Mouse (Mus musculus): ENCODE results near the gene Sec16a. TPM values are rescaled to one million over a fixed set of nuclear protein-coding genes. Genes with fewer than 3 reads are reported as not detected.

Sec16a gene
- polyA plus RNA-seq, 1 experiment from 2014 or later, result 13.8 TPM

GRCm38 (mm10) chr2:26434791-26435572, 10.0 kb downstream of the Sec16a start:
- ATAC-seq (ENCODE audit: extremely low read depth, insufficient number of reproducible peaks, low FRiP score, low TSS enrichment), result no peak
- Histone ChIP-seq H3K9me3 (no peaks in the 10 kb centered on the region), H3K4me3 (no peak overlapping the region), H3K9ac (no peak overlapping the region), H3K27ac (replicated peaks) (no peak overlapping the region), H3K4me1 (peaks cover 14% of the 10 kb centered on the region; the same call in 1 of the 2 replicates), H3K36me3 (peaks cover 94% of the 10 kb centered on the region), H3K4me2 (no peak overlapping the region), H3K27me3 (replicated peaks) (no peaks in the 10 kb centered on the region)
- 86% methylated on average over 7 of the region's 7 CpGs for WGBS

GRCm38 (mm10) chr2:26429851-26430250, 15.2 kb downstream of the Sec16a start:
- H3K9ac ChIP-seq, result no peak overlapping the region
- WGBS, result 96% methylated on average over 5 of the region's 5 CpGs
- H3K4me3 ChIP-seq, result no peak overlapping the region
- no peaks in the 10 kb centered on the region for H3K4me1 ChIP-seq
- H3K27ac ChIP-seq (replicated peaks), result no peak overlapping the region
- no peaks in the 10 kb centered on the region for H3K9me3 ChIP-seq
- no peaks in the 10 kb centered on the region for H3K27me3 ChIP-seq (replicated peaks)
- ATAC-seq (ENCODE audit: extremely low read depth, insufficient number of reproducible peaks, low FRiP score, low TSS enrichment), result no peak
- H3K4me2 ChIP-seq, result no peak overlapping the region
- peaks cover 98% of the 10 kb centered on the region for H3K36me3 ChIP-seq

DNA sequence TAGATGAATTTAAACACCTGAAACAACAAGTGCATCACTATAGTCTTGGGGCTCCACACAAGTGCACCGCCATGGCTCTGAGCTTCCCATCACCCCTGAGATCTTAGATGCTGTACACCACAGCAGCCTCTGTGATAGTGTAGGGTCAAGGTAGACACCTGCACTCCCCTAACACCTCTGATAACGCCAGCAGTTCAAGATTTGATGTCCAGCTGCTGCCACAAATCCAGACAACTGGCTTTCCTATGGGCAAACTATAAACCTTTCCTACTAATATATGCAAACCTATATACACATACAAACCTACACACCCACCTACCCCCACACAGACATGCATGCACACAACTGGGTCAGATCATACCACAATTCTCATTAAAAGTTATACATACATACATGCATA, 20.5 kb downstream of the Sec16a start:
- 90% methylated on average over 2 of the region's 2 CpGs for WGBS
- H3K4me2 ChIP-seq, result no peak overlapping the region
- no peaks in the 10 kb centered on the region for H3K9me3 ChIP-seq
- H3K4me3 ChIP-seq, result no peak overlapping the region
- H3K36me3 ChIP-seq, result peaks cover 99% of the 10 kb centered on the region
- ATAC-seq (ENCODE audit: extremely low read depth, insufficient number of reproducible peaks, low FRiP score, low TSS enrichment), result no peak
- 0 out of 2 replicates have a peak, but pooled peaks cover 4% of the 10 kb centered on the region for H3K4me1 ChIP-seq
- no peaks in the 10 kb centered on the region for H3K27me3 ChIP-seq (replicated peaks)
- H3K9ac ChIP-seq, result no peak overlapping the region
- no peak overlapping the region for H3K27ac ChIP-seq (replicated peaks)

- H3K4me1 ChIP-seq, result 0 out of 2 replicates have a peak, but pooled peaks cover 4% of the 10 kb centered on the region
- no peak overlapping the region for H3K9ac ChIP-seq
- H3K4me3 ChIP-seq, result no peak overlapping the region
- peaks cover 99% of the 10 kb centered on the region for H3K36me3 ChIP-seq
- no peaks in the 10 kb centered on the region for H3K27me3 ChIP-seq (replicated peaks)
- no peak overlapping the region for H3K27ac ChIP-seq (replicated peaks)
- H3K4me2 ChIP-seq, result no peak overlapping the region
- no peaks in the 10 kb centered on the region for H3K9me3 ChIP-seq
- ATAC-seq (ENCODE audit: extremely low read depth, insufficient number of reproducible peaks, low FRiP score, low TSS enrichment), result no peak
- 83% methylated on average over 1 of the region's 1 CpGs for WGBS
These were observed 21.9 kb downstream of the Sec16a start for GRCm38 (mm10) chr2:26423086-26423485.

GRCm38 (mm10) chr2:26421969-26422368, 23.0 kb downstream of the Sec16a start:
- H3K27me3 ChIP-seq (replicated peaks), result no peaks in the 10 kb centered on the region
- H3K4me2 ChIP-seq, result no peak overlapping the region
- H3K27ac ChIP-seq (replicated peaks), result no peak overlapping the region
- no peak overlapping the region for H3K4me3 ChIP-seq
- no peaks in the 10 kb centered on the region for H3K9me3 ChIP-seq
- H3K9ac ChIP-seq, result no peak overlapping the region
- no peak for ATAC-seq (ENCODE audit: extremely low read depth, insufficient number of reproducible peaks, low FRiP score, low TSS enrichment)
- H3K36me3 ChIP-seq, result peaks cover 99% of the 10 kb centered on the region
- 86% methylated on average over 2 of the region's 2 CpGs for WGBS
- 0 out of 2 replicates have a peak, but pooled peaks cover 4% of the 10 kb centered on the region for H3K4me1 ChIP-seq

DNA sequence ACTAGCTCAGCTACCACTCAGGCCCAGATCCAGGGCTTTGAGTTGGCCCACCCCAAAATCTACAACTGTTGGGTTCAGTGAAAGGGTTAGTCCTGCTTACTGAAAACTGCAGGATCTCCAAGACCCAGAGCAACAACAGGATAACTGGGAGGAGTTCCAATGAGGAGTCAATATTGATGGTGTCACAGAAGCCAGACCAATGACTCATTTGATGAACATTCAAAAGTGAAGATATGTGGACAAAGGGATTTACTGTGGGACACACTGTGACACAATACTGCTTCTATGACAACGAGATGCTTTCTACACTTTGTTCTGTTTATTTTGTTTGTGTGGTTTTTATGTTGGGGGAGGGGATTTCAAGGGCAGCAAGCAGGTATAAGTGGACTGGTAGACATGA, 26.9 kb downstream of the Sec16a start:
- ATAC-seq (ENCODE audit: extremely low read depth, insufficient number of reproducible peaks, low FRiP score, low TSS enrichment), result no peak
- peaks cover 100% of the 10 kb centered on the region for H3K36me3 ChIP-seq
- no peaks in the 10 kb centered on the region for H3K9me3 ChIP-seq

DNA sequence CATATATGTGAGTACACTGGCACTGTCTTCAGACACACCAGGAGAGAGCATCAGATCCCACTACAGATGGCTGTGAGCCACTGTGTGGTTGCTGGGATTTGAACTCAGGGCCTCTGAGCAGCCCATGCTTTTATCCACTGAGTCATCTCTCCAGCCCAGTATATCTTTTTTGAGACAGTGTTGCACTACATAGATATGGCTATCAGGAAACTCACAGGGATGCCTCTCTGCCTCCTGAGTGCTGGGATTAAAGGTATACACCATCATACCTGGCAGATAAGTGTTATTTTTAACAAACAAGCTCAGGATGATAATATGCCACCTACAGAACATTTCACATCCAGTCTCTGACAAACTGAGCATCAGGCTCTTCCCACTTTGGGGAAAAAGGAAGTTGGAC, 27.9 kb downstream of the Sec16a start:
- Histone ChIP-seq H3K4me1 (no peaks in the 10 kb centered on the region), H3K27me3 (replicated peaks) (no peaks in the 10 kb centered on the region), H3K36me3 (peaks cover 100% of the 10 kb centered on the region), H3K4me2 (no peak overlapping the region), H3K9me3 (no peaks in the 10 kb centered on the region), H3K4me3 (no peak overlapping the region), H3K9ac (no peak overlapping the region), H3K27ac (replicated peaks) (no peak overlapping the region)
- ATAC-seq (ENCODE audit: extremely low read depth, insufficient number of reproducible peaks, low FRiP score, low TSS enrichment), result no peak

More for the DNA sequence above, 26.9 kb downstream of the Sec16a start:
- H3K27me3 ChIP-seq (replicated peaks), result no peaks in the 10 kb centered on the region
- WGBS, result 80% methylated on average over 1 of the region's 1 CpGs
- H3K4me3 ChIP-seq, result no peak overlapping the region
- no peak overlapping the region for H3K9ac ChIP-seq
- H3K4me1 ChIP-seq, result 0 out of 2 replicates have a peak, but pooled peaks cover 2% of the 10 kb centered on the region
- H3K4me2 ChIP-seq, result no peak overlapping the region
- no peak overlapping the region for H3K27ac ChIP-seq (replicated peaks)

DNA sequence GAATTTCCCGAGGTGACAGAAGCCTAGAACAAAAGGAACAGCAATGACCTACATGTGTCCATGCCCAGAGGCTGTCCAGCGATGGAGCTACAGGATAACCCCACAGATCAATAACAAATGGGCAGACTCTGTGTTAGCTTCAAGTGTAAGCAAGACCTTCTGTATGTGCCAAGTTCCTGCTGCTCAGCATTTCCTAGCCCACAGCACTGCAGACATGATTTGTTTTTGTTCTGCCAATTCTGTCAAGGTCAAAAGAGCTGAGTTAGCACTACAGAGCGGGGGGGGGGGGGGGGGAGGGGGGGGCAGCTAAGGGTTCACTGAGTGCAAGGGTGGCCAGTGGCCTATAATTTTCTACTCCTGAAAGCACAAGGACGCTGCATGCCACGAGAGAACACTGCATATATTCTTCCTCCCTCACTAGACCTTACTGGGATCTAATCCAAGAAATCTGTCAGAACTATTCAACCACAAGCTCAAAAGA, 34.0 kb downstream of the Sec16a start:
- H3K4me1 ChIP-seq, result peaks cover 29% of the 10 kb centered on the region
- H3K27ac ChIP-seq (replicated peaks), result no peak overlapping the region
- H3K9ac ChIP-seq, result peak overlapping the region; percentile 10; the same call in 1 of the 2 replicates
- H3K9me3 ChIP-seq, result no peaks in the 10 kb centered on the region
- H3K36me3 ChIP-seq, result peaks cover 76% of the 10 kb centered on the region
- WGBS, result 78% methylated on average over 5 of the region's 5 CpGs
- no peak for ATAC-seq (ENCODE audit: extremely low read depth, insufficient number of reproducible peaks, low FRiP score, low TSS enrichment)
- H3K4me3 ChIP-seq, result no peak overlapping the region
- no peak overlapping the region for H3K4me2 ChIP-seq
- H3K27me3 ChIP-seq (replicated peaks), result no peaks in the 10 kb centered on the region

GRCm38 (mm10) chr2:26410091-26410490, 34.9 kb downstream of the Sec16a start:
- 76% methylated on average over 5 of the region's 5 CpGs for WGBS
- Histone ChIP-seq H3K9me3 (no peaks in the 10 kb centered on the region), H3K4me2 (no peak overlapping the region), H3K4me1 (peaks cover 34% of the 10 kb centered on the region), H3K36me3 (peaks cover 72% of the 10 kb centered on the region), H3K27ac (replicated peaks) (no peak overlapping the region), H3K9ac (no peak overlapping the region), H3K27me3 (replicated peaks) (no peaks in the 10 kb centered on the region), H3K4me3 (no peak overlapping the region)
- no peak for ATAC-seq (ENCODE audit: extremely low read depth, insufficient number of reproducible peaks, low FRiP score, low TSS enrichment)

GRCm38 (mm10) chr2:26409362-26409761, 35.7 kb downstream of the Sec16a start:
- 57% methylated on average over 3 of the region's 3 CpGs for WGBS
- H3K9ac ChIP-seq, result no peak overlapping the region
- H3K4me2 ChIP-seq, result peak overlapping the region; percentile 86
- H3K9me3 ChIP-seq, result no peaks in the 10 kb centered on the region
- H3K4me1 ChIP-seq, result peaks cover 40% of the 10 kb centered on the region
- no peak for ATAC-seq (ENCODE audit: extremely low read depth, insufficient number of reproducible peaks, low FRiP score, low TSS enrichment)
- peaks cover 64% of the 10 kb centered on the region for H3K36me3 ChIP-seq
- H3K27me3 ChIP-seq (replicated peaks), result no peaks in the 10 kb centered on the region
- H3K4me3 ChIP-seq, result peak overlapping the region; percentile 92
- H3K27ac ChIP-seq (replicated peaks), result no peak overlapping the region

GRCm38 (mm10) chr2:26408515-26409356, 36.3 kb downstream of the Sec16a start, which contains the start of gene Inpp5e:
TSS of gene Inpp5e (minus strand) at chr2:26409203.
- Histone ChIP-seq H3K36me3 (peaks cover 58% of the 10 kb centered on the region), H3K9me3 (no peaks in the 10 kb centered on the region), H3K27ac (replicated peaks) (peak within 1 kb of the TSS; percentile 83), H3K4me2 (peak within 1 kb of the TSS; percentile 86), H3K27me3 (replicated peaks) (no peaks in the 10 kb centered on the region), H3K4me1 (peaks cover 40% of the 10 kb centered on the region), H3K9ac (peak within 1 kb of the TSS; percentile 96), H3K4me3 (peak within 1 kb of the TSS; percentile 92)
- under 1% methylated on average over 57 of the region's 57 CpGs for WGBS
- ATAC-seq (ENCODE audit: extremely low read depth, insufficient number of reproducible peaks, low FRiP score, low TSS enrichment), result peak; percentile 91
